Mouse (Mus musculus): ENCODE measurements at regions not wholly inside any gene's neighbourhood (a gene's known extent, or its start where the extent isn't known, plus 50 kb on each side); places are given as distances from the start of the nearest gene placed in this dataset.

- Histone ChIP-seq H3K4me2 (no peak overlapping the region), H3K36me3 (no peaks in the 10 kb centered on the region), H3K27me3 (0 out of 2 replicates have a peak, but pooled peaks cover 8% of the 10 kb centered on the region), H3K9me3 (no peaks in the 10 kb centered on the region), H3K4me3 (no peak overlapping the region), H3K4me1 (replicated peaks) (peaks cover 28% of the 10 kb centered on the region), H3K27ac (no peak overlapping the region), H3K9ac (no peak overlapping the region)
- no peak; the same call in 1 of the 2 replicates for ATAC-seq (ENCODE audit: low FRiP score)
- 36% methylated on average over 7 of the region's 7 CpGs for WGBS
These were observed 156.9 kb upstream of the Irx1 start for GRCm38 (mm10) chr13:72120467-72120866.

GRCm38 (mm10) chr13:72120911-72121553, 157.5 kb upstream of the Irx1 start:
- no peaks in the 10 kb centered on the region for H3K9me3 ChIP-seq
- peaks cover 26% of the 10 kb centered on the region for H3K4me1 ChIP-seq (replicated peaks)
- no peak overlapping the region for H3K27ac ChIP-seq
- no peak overlapping the region for H3K9ac ChIP-seq
- no peak overlapping the region for H3K4me2 ChIP-seq
- 17% methylated on average over 6 of the region's 6 CpGs for WGBS
- no peaks in the 10 kb centered on the region for H3K36me3 ChIP-seq
- no peak overlapping the region for H3K4me3 ChIP-seq
- ATAC-seq (ENCODE audit: low FRiP score) = no peak; the same call in 1 of the 2 replicates
- H3K27me3 ChIP-seq = 0 out of 2 replicates have a peak, but pooled peaks cover 8% of the 10 kb centered on the region

GRCm38 (mm10) chr13:72121554-72122229, 158.2 kb upstream of the Irx1 start:
- no peaks in the 10 kb centered on the region for H3K36me3 ChIP-seq
- H3K27me3 ChIP-seq = 0 out of 2 replicates have a peak, but pooled peaks cover 8% of the 10 kb centered on the region
- no peaks in the 10 kb centered on the region for H3K9me3 ChIP-seq
- 70% methylated on average over 18 of the region's 18 CpGs for WGBS
- H3K4me2 ChIP-seq = no peak overlapping the region
- ATAC-seq (ENCODE audit: low FRiP score) = no peak
- H3K4me1 ChIP-seq (replicated peaks) = peaks cover 26% of the 10 kb centered on the region
- H3K4me3 ChIP-seq = no peak overlapping the region
- H3K27ac ChIP-seq = no peak overlapping the region
- H3K9ac ChIP-seq = no peak overlapping the region

GRCm38 (mm10) chr13:72122230-72122627, 158.7 kb upstream of the Irx1 start:
- H3K27ac ChIP-seq = no peak overlapping the region
- H3K4me1 ChIP-seq (replicated peaks) = peaks cover 26% of the 10 kb centered on the region
- H3K9me3 ChIP-seq = no peaks in the 10 kb centered on the region
- no peaks in the 10 kb centered on the region for H3K36me3 ChIP-seq
- H3K4me2 ChIP-seq = no peak overlapping the region
- H3K9ac ChIP-seq = no peak overlapping the region
- H3K27me3 ChIP-seq = 0 out of 2 replicates have a peak, but pooled peaks cover 8% of the 10 kb centered on the region
- ATAC-seq (ENCODE audit: low FRiP score) = no peak
- no peak overlapping the region for H3K4me3 ChIP-seq
- 49% methylated on average over 11 of the region's 11 CpGs for WGBS

- H3K9ac ChIP-seq = no peak overlapping the region
- peaks cover 6% of the 10 kb centered on the region; the same call in 1 of the 2 replicates for H3K4me1 ChIP-seq (replicated peaks)
- no peak overlapping the region for H3K27ac ChIP-seq
- H3K4me3 ChIP-seq = no peak overlapping the region
- H3K36me3 ChIP-seq = no peaks in the 10 kb centered on the region
- 0 out of 2 replicates have a peak, but pooled peaks cover 4% of the 10 kb centered on the region for H3K27me3 ChIP-seq
- ATAC-seq (ENCODE audit: low FRiP score) = no peak
- H3K9me3 ChIP-seq = no peaks in the 10 kb centered on the region
- no peak overlapping the region for H3K4me2 ChIP-seq
- WGBS = 94% methylated on average over 1 of the region's 1 CpGs
These were observed 164.8 kb upstream of the Irx1 start for GRCm38 (mm10) chr13:72128306-72128705.

GRCm38 (mm10) chr13:72131341-72131740, 167.8 kb upstream of the Irx1 start:
- WGBS = 98% methylated on average over 2 of the region's 2 CpGs
- Histone ChIP-seq H3K36me3 (no peaks in the 10 kb centered on the region), H3K4me3 (no peak overlapping the region), H3K27me3 (peaks cover 4% of the 10 kb centered on the region; the same call in 1 of the 2 replicates), H3K4me2 (no peak overlapping the region), H3K9me3 (no peaks in the 10 kb centered on the region), H3K27ac (no peak overlapping the region), H3K9ac (no peak overlapping the region), H3K4me1 (replicated peaks) (peaks cover 6% of the 10 kb centered on the region; the same call in 1 of the 2 replicates)
- ATAC-seq (ENCODE audit: low FRiP score) = no peak

GRCm38 (mm10) chr13:72134101-72134768, 170.7 kb upstream of the Irx1 start:
- WGBS = 83% methylated on average over 8 of the region's 8 CpGs
- no peak overlapping the region for H3K27ac ChIP-seq
- H3K4me1 ChIP-seq (replicated peaks) = peaks cover 6% of the 10 kb centered on the region; the same call in 1 of the 2 replicates
- H3K27me3 ChIP-seq = peaks cover 4% of the 10 kb centered on the region; the same call in 1 of the 2 replicates
- no peak overlapping the region for H3K4me2 ChIP-seq
- no peak for ATAC-seq (ENCODE audit: low FRiP score)
- no peaks in the 10 kb centered on the region for H3K36me3 ChIP-seq
- H3K9ac ChIP-seq = no peak overlapping the region
- H3K4me3 ChIP-seq = no peak overlapping the region
- no peaks in the 10 kb centered on the region for H3K9me3 ChIP-seq

GRCm38 (mm10) chr13:72166225-72166624, 202.7 kb upstream of the Irx1 start:
- 61% methylated on average over 2 of the region's 2 CpGs for WGBS
- Histone ChIP-seq H3K9me3 (no peaks in the 10 kb centered on the region), H3K9ac (no peak overlapping the region), H3K36me3 (no peaks in the 10 kb centered on the region), H3K27ac (no peak overlapping the region), H3K4me2 (no peak overlapping the region), H3K4me1 (replicated peaks) (no peaks in the 10 kb centered on the region), H3K4me3 (no peak overlapping the region), H3K27me3 (no peaks in the 10 kb centered on the region)
- ATAC-seq (ENCODE audit: low FRiP score) = no peak

- ATAC-seq (ENCODE audit: low FRiP score) = no peak
- 86% methylated on average over 2 of the region's 2 CpGs for WGBS
- no peak overlapping the region for H3K9ac ChIP-seq
- H3K27ac ChIP-seq = no peak overlapping the region
- H3K27me3 ChIP-seq = no peaks in the 10 kb centered on the region
- no peaks in the 10 kb centered on the region for H3K9me3 ChIP-seq
- no peaks in the 10 kb centered on the region for H3K36me3 ChIP-seq
- no peak overlapping the region for H3K4me2 ChIP-seq
- H3K4me1 ChIP-seq (replicated peaks) = no peaks in the 10 kb centered on the region
- no peak overlapping the region for H3K4me3 ChIP-seq
These were observed 203.9 kb upstream of the Irx1 start for GRCm38 (mm10) chr13:72167434-72167833.

GRCm38 (mm10) chr13:72183636-72184035, 220.1 kb upstream of the Irx1 start:
- Histone ChIP-seq H3K36me3 (no peaks in the 10 kb centered on the region), H3K9ac (no peak overlapping the region), H3K4me3 (no peak overlapping the region), H3K4me1 (replicated peaks) (peaks cover 2% of the 10 kb centered on the region; the same call in 1 of the 2 replicates), H3K27ac (no peak overlapping the region), H3K27me3 (no peaks in the 10 kb centered on the region), H3K9me3 (no peaks in the 10 kb centered on the region), H3K4me2 (no peak overlapping the region)
- no peak for ATAC-seq (ENCODE audit: low FRiP score)
- 94% methylated on average over 3 of the region's 3 CpGs for WGBS

GRCm38 (mm10) chr13:72184116-72184845, 220.8 kb upstream of the Irx1 start:
- H3K9me3 ChIP-seq = no peaks in the 10 kb centered on the region
- H3K4me1 ChIP-seq (replicated peaks) = peaks cover 2% of the 10 kb centered on the region; the same call in 1 of the 2 replicates
- ATAC-seq (ENCODE audit: low FRiP score) = no peak
- no peak overlapping the region for H3K4me3 ChIP-seq
- H3K4me2 ChIP-seq = no peak overlapping the region
- no peaks in the 10 kb centered on the region for H3K36me3 ChIP-seq
- no peaks in the 10 kb centered on the region for H3K27me3 ChIP-seq
- WGBS = 70% methylated on average over 15 of the region's 15 CpGs
- H3K9ac ChIP-seq = no peak overlapping the region
- H3K27ac ChIP-seq = peak overlapping the region; percentile 24; the same call in 1 of the 2 replicates

GRCm38 (mm10) chr13:72184846-72185118, 221.3 kb upstream of the Irx1 start:
- Histone ChIP-seq H3K4me3 (no peak overlapping the region), H3K27ac (peak overlapping the region; percentile 24; the same call in 1 of the 2 replicates), H3K4me2 (no peak overlapping the region), H3K9ac (no peak overlapping the region), H3K36me3 (no peaks in the 10 kb centered on the region), H3K27me3 (no peaks in the 10 kb centered on the region), H3K4me1 (replicated peaks) (peaks cover 2% of the 10 kb centered on the region; the same call in 1 of the 2 replicates), H3K9me3 (no peaks in the 10 kb centered on the region)
- ATAC-seq (ENCODE audit: low FRiP score) = no peak
- 82% methylated on average over 3 of the region's 3 CpGs for WGBS

All from hindbrain, embryonic 13.5 days (tissue).